Mouse (Mus musculus): ENCODE results near the gene Il4ra. TPM values are rescaled to one million over a fixed set of nuclear protein-coding genes. Genes with fewer than 3 reads are reported as not detected.
A peak's percentile ranks its signal among the peaks of the same experiment; 100 is the strongest.

Gene Il4ra
- total and polyA plus RNA-seq, 2 experiments from 2014 or later = 4.5 to 14.3 TPM

GRCm38 (mm10) chr7:125561085-125561690 lies 9.3 kb downstream of the Il4ra start:
- no peaks in the 10 kb centered on the region for H3K27me3 ChIP-seq (ENCODE audit: insufficient read depth, low read length)
- 57% methylated on average over 9 of the region's 9 CpGs for WGBS

GRCm38 (mm10) chr7:125562413-125562812 lies 10.5 kb downstream of the Il4ra start:
- DNase-seq (ENCODE audit: low spot score) (no peak), ATAC-seq (no peak)
- WGBS = 75% methylated on average over 4 of the region's 4 CpGs

More at GRCm38 (mm10) chr7:125561085-125561690, 9.3 kb downstream of the Il4ra start:
- ATAC-seq (no peak), DNase-seq (ENCODE audit: low spot score) (peak; percentile 50)
- Histone ChIP-seq H3K9me3 (ENCODE audit: low read length) (no peaks in the 10 kb centered on the region), H3K4me2 (ENCODE audit: low read depth, low read length) (no peak overlapping the region), H3K27ac (peak overlapping the region; percentile 4; the same call in 1 of the 2 replicates), H3K4me1 (ENCODE audit: insufficient read depth, low read length) (peaks cover 10% of the 10 kb centered on the region), H3K36me3 (ENCODE audit: insufficient read depth, low read length) (no peaks in the 10 kb centered on the region), H3K4me3 (ENCODE audit: low read length) (no peak overlapping the region), H3K9ac (replicated peaks; ENCODE audit: low read length) (no peak overlapping the region)
- TF ChIP-seq CTCF (IDR thresholded peaks at IDR 0.05; ENCODE audit: low read depth) = no peak

GRCm38 (mm10) chr7:125563093-125563492 lies 11.2 kb downstream of the Il4ra start:
- no peak overlapping the region for H3K27ac ChIP-seq
- H3K4me1 ChIP-seq (ENCODE audit: insufficient read depth, low read length) = peaks cover 10% of the 10 kb centered on the region
- H3K4me3 ChIP-seq (ENCODE audit: low read length) = no peak overlapping the region
- ATAC-seq (no peak), DNase-seq (ENCODE audit: low spot score) (no peak)
- H3K27me3 ChIP-seq (ENCODE audit: insufficient read depth, low read length) = no peaks in the 10 kb centered on the region
- no peak for TF ChIP-seq CTCF (IDR thresholded peaks at IDR 0.05; ENCODE audit: low read depth)
- H3K9ac ChIP-seq (replicated peaks; ENCODE audit: low read length) = no peak overlapping the region
- H3K36me3 ChIP-seq (ENCODE audit: insufficient read depth, low read length) = no peaks in the 10 kb centered on the region
- H3K4me2 ChIP-seq (ENCODE audit: low read depth, low read length) = no peak overlapping the region
- no peaks in the 10 kb centered on the region for H3K9me3 ChIP-seq (ENCODE audit: low read length)
- 85% methylated on average over 3 of the region's 3 CpGs for WGBS

More at GRCm38 (mm10) chr7:125562413-125562812, 10.5 kb downstream of the Il4ra start:
- Histone ChIP-seq H3K9me3 (ENCODE audit: low read length) (no peaks in the 10 kb centered on the region), H3K9ac (replicated peaks; ENCODE audit: low read length) (no peak overlapping the region), H3K27ac (no peak overlapping the region), H3K36me3 (ENCODE audit: insufficient read depth, low read length) (no peaks in the 10 kb centered on the region), H3K4me1 (ENCODE audit: insufficient read depth, low read length) (peaks cover 10% of the 10 kb centered on the region), H3K27me3 (ENCODE audit: insufficient read depth, low read length) (no peaks in the 10 kb centered on the region), H3K4me2 (ENCODE audit: low read depth, low read length) (no peak overlapping the region), H3K4me3 (ENCODE audit: low read length) (no peak overlapping the region)
- no peak for TF ChIP-seq CTCF (IDR thresholded peaks at IDR 0.05; ENCODE audit: low read depth)

- ATAC-seq = no peak
- no peak for TF ChIP-seq CTCF (IDR thresholded peaks at IDR 0.05; ENCODE audit: low read depth)
- Histone ChIP-seq H3K4me2 (ENCODE audit: low read depth, low read length) (no peak overlapping the region), H3K27ac (no peak overlapping the region), H3K4me3 (ENCODE audit: low read length) (no peak overlapping the region), H3K9me3 (ENCODE audit: low read length) (no peaks in the 10 kb centered on the region), H3K36me3 (ENCODE audit: insufficient read depth, low read length) (no peaks in the 10 kb centered on the region), H3K27me3 (ENCODE audit: insufficient read depth, low read length) (no peaks in the 10 kb centered on the region), H3K4me1 (ENCODE audit: insufficient read depth, low read length) (peaks cover 10% of the 10 kb centered on the region), H3K9ac (replicated peaks; ENCODE audit: low read length) (no peak overlapping the region)
- no peak for DNase-seq (ENCODE audit: low spot score)
- 60% methylated on average over 11 of the region's 11 CpGs for WGBS
Measured at GRCm38 (mm10) chr7:125564316-125565024, 12.6 kb downstream of the Il4ra start.

GRCm38 (mm10) chr7:125565516-125566285 lies 13.8 kb downstream of the Il4ra start:
- H3K4me2 ChIP-seq (ENCODE audit: low read depth, low read length) = no peak overlapping the region

GRCm38 (mm10) chr7:125566420-125566819 lies 14.5 kb downstream of the Il4ra start:
- H3K27ac ChIP-seq = no peak overlapping the region
- TF ChIP-seq CTCF (IDR thresholded peaks at IDR 0.05; ENCODE audit: low read depth) = no peak
- H3K36me3 ChIP-seq (ENCODE audit: insufficient read depth, low read length) = no peaks in the 10 kb centered on the region
- no peak overlapping the region for H3K4me3 ChIP-seq (ENCODE audit: low read length)
- no peaks in the 10 kb centered on the region for H3K27me3 ChIP-seq (ENCODE audit: insufficient read depth, low read length)
- DNase-seq (ENCODE audit: low spot score) (no peak), ATAC-seq (no peak)
- H3K9me3 ChIP-seq (ENCODE audit: low read length) = no peaks in the 10 kb centered on the region
- no peak overlapping the region for H3K4me2 ChIP-seq (ENCODE audit: low read depth, low read length)
- H3K4me1 ChIP-seq (ENCODE audit: insufficient read depth, low read length) = no peaks in the 10 kb centered on the region
- H3K9ac ChIP-seq (replicated peaks; ENCODE audit: low read length) = no peak overlapping the region
- 73% methylated on average over 2 of the region's 2 CpGs for WGBS

More at GRCm38 (mm10) chr7:125565516-125566285, 13.8 kb downstream of the Il4ra start:
- ATAC-seq (no peak), DNase-seq (ENCODE audit: low spot score) (no peak)
- H3K27ac ChIP-seq = no peak overlapping the region
- H3K36me3 ChIP-seq (ENCODE audit: insufficient read depth, low read length) = no peaks in the 10 kb centered on the region
- H3K27me3 ChIP-seq (ENCODE audit: insufficient read depth, low read length) = no peaks in the 10 kb centered on the region
- no peaks in the 10 kb centered on the region for H3K9me3 ChIP-seq (ENCODE audit: low read length)
- WGBS = 51% methylated on average over 12 of the region's 12 CpGs
- TF ChIP-seq CTCF (IDR thresholded peaks at IDR 0.05; ENCODE audit: low read depth) = no peak
- no peak overlapping the region for H3K4me3 ChIP-seq (ENCODE audit: low read length)
- H3K9ac ChIP-seq (replicated peaks; ENCODE audit: low read length) = no peak overlapping the region
- H3K4me1 ChIP-seq (ENCODE audit: insufficient read depth, low read length) = 0 out of 2 replicates have a peak, but pooled peaks cover 1% of the 10 kb centered on the region

Measured in hindbrain, postnatal 0 days (tissue).